Mouse (Mus musculus) midbrain, embryonic 11.5 days (tissue): Measurements from ENCODE around the gene Tekt5. TPM values are rescaled to one million over a fixed set of nuclear protein-coding genes. Genes with fewer than 3 reads are reported as not detected.

Experiments
- ATAC-seq: fragments of 200-750 bp; cut with Nextera tagmentation; 2 replicates; pipeline ENCODE4 v1.8.0; 2017; ENCODE audit warnings: moderate TSS enrichment, moderate library complexity; ENCODE audit not compliant: low FRiP score
- DNase-seq: peaks from one replicate; pipeline ENCODE4 v3.0.0; 2015; ENCODE audit warnings: low spot score; ENCODE audit errors: missing footprints
- H3K27ac ChIP-seq: fragments of 300-500 bp; sonication (generic); 2 replicates; pipeline ENCODE4 v1.5.1; 2014; ENCODE audit warnings: low read depth, low read length
- H3K27me3 ChIP-seq: fragments of 300-500 bp; sonication (generic); 2 replicates; pipeline ENCODE4 v1.6.1; 2014; ENCODE audit warnings: mild to moderate bottlenecking, low read length, moderate library complexity, mixed read lengths; ENCODE audit not compliant: control insufficient read depth, insufficient read depth
- H3K36me3 ChIP-seq: fragments of 300-500 bp; sonication (generic); 2 replicates; pipeline ENCODE4 v1.6.1; 2014; ENCODE audit warnings: mild to moderate bottlenecking, low read length, moderate library complexity, mixed read lengths; ENCODE audit not compliant: control insufficient read depth, insufficient read depth
- H3K4me1 ChIP-seq: fragments of 300-500 bp; sonication (generic); 2 replicates; pipeline ENCODE4 v1.6.1; 2014; ENCODE audit warnings: low read length; ENCODE audit not compliant: control insufficient read depth, insufficient read depth
- H3K4me2 ChIP-seq: fragments of 300-500 bp; sonication (generic); 2 replicates; pipeline ENCODE4 v1.6.1; 2014; ENCODE audit warnings: mild to moderate bottlenecking, moderate library complexity
- H3K4me3 ChIP-seq: fragments of 300-500 bp; sonication (generic); 2 replicates; pipeline ENCODE4 v1.5.1; 2014; ENCODE audit warnings: low read depth, low read length
- H3K9ac ChIP-seq: fragments of 300-500 bp; sonication (generic); 2 replicates; pipeline ENCODE4 v1.6.1; 2014; ENCODE audit warnings: low read length
- H3K9me3 ChIP-seq: fragments of 300-500 bp; sonication (generic); 2 replicates; pipeline ENCODE4 v1.6.1; 2016; ENCODE audit warnings: low read length; ENCODE audit not compliant: control insufficient read depth
- WGBS: fragments of 180-500 bp; shearing (Covaris S2); extraction: QIAGEN DNeasy Blood & Tissue Kit; methylation state at CpG from one replicate; pipeline ENCODE4 v1.1.7; 2014; 5-methylcytosine and 5-hydroxymethylcytosine counted together
- polyA plus RNA-seq: library from polyadenylated mRNA; unstranded; fragments of >200 nt; fragmentation: Nextera tagmentation; extraction: Ambion mirVana; gene quantifications from 2 replicates; pipeline ENCODE4 v1.2.1, GENCODE M21; 2014

Gene Tekt5
- polyA plus RNA-seq, 1 experiment from 2014 or later = 0.16 TPM

DNA sequence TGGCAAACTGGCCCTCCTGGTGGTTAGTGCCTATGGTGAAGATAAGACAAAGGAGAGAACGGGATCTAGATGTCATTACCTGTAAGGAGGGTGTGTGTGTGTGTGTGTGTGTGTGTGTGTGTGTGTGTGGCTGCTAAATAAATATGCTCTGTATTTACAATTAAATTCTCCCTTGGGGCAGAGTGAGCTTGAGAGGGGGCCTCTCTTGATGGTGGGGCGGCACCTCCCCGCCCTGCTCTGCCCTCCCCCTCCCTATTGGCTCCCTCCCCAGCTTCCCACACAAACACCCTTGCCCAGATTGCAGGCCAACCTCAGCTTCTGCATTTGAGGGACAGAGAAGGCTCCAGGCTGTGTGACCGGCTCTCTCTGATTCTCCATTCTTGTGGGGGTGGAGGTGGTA lies 83.3 kb downstream of the Tekt5 start:
- no peak for DNase-seq
- Histone ChIP-seq H3K27me3 (peaks cover 10% of the 10 kb centered on the region), H3K4me1 (no peaks in the 10 kb centered on the region), H3K9ac (no peak overlapping the region), H3K36me3 (no peaks in the 10 kb centered on the region), H3K27ac (no peak overlapping the region), H3K4me2 (no peak overlapping the region), H3K4me3 (no peak overlapping the region), H3K9me3 (no peaks in the 10 kb centered on the region)
- WGBS = 82% methylated on average over 4 of the region's 4 CpGs
- ATAC-seq = no peak

DNA sequence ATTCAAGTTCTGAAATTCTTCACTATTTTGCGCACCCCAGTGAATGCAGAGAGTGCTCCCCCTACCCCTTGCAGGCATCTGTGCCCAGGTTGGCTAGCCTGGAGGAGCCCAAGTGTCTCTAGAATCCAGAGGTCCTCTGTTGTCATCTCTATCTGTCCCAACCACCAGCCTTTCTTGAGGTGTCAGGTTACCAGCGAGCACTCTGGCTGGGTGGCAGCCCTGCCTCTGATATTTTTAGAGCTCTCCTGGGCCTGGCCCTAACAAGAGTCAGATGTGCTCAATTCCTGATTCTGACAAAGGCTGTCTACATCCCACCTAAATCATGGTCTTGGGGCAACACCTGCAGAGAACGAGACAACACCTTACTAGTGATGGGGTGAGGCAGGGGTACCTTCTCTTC lies 84.2 kb downstream of the Tekt5 start:
- no peak for DNase-seq
- Histone ChIP-seq H3K27ac (no peak overlapping the region), H3K36me3 (no peaks in the 10 kb centered on the region)

DNA sequence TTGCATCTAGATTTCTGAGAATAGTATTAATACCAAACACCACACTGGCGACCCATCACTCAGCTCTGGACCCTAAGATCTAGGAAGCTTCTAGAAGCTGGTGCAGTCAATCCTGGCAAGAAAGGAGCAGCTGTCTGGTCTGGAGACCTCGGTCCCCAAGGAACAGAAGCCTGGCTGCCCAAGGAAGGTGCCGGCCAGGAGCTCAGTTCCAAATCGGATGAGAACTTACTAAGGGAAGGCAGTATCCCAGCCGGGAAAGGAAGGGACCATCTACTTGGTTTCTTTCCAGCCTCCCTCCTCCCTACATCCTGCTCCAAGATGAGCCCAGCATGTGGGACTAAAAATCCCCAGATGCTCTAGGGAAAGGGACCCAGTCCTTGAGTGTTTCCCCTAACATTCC lies 84.8 kb downstream of the Tekt5 start:
- H3K36me3 ChIP-seq = no peaks in the 10 kb centered on the region
- no peak for DNase-seq
- no peak for ATAC-seq
- 85% methylated on average over 5 of the region's 5 CpGs for WGBS
- no peak overlapping the region for H3K27ac ChIP-seq
- H3K4me3 ChIP-seq = no peak overlapping the region
- peaks cover 10% of the 10 kb centered on the region for H3K27me3 ChIP-seq
- no peaks in the 10 kb centered on the region for H3K9me3 ChIP-seq
- no peaks in the 10 kb centered on the region for H3K4me1 ChIP-seq
- H3K4me2 ChIP-seq = no peak overlapping the region
- H3K9ac ChIP-seq = no peak overlapping the region

More for the DNA sequence above, 84.2 kb downstream of the Tekt5 start:
- H3K4me3 ChIP-seq = no peak overlapping the region
- H3K4me2 ChIP-seq = no peak overlapping the region
- H3K9me3 ChIP-seq = no peaks in the 10 kb centered on the region
- H3K27me3 ChIP-seq = peaks cover 10% of the 10 kb centered on the region
- ATAC-seq = no peak
- no peaks in the 10 kb centered on the region for H3K4me1 ChIP-seq
- WGBS = 65% methylated on average over 3 of the region's 3 CpGs
- H3K9ac ChIP-seq = no peak overlapping the region

Other genes with a start within 250 kb of the Tekt5 start
- not detected in 2 replicates for gene Rpl39l, start 225.3 kb downstream of the Tekt5 start, polyA plus RNA-seq
- gene Atf7ip2, start 202.8 kb downstream of the Tekt5 start, polyA plus RNA-seq = 0.66 and 1.2 TPM in 2 replicates
- 3.2 and 4.3 TPM in 2 replicates for gene Emp2, start 81.5 kb downstream of the Tekt5 start, polyA plus RNA-seq
- 66.5 and 71.8 TPM in 2 replicates for gene Nubp1, start 16.5 kb upstream of the Tekt5 start, polyA plus RNA-seq
- gene Tvp23a, start 51.9 kb upstream of the Tekt5 start, polyA plus RNA-seq = 24.5 and 25.0 TPM in 2 replicates
- gene Ciita, start 84.6 kb upstream of the Tekt5 start, polyA plus RNA-seq = 0.14 and 0.34 TPM in 2 replicates
- 23.8 and 27.3 TPM in 2 replicates for gene Dexi, start 147.6 kb upstream of the Tekt5 start, polyA plus RNA-seq
- gene Clec16a, start 149.8 kb upstream of the Tekt5 start, polyA plus RNA-seq = 41.2 and 43.4 TPM in 2 replicates